Mouse (Mus musculus): Measurements from ENCODE around the gene Suclg2.

DNA sequence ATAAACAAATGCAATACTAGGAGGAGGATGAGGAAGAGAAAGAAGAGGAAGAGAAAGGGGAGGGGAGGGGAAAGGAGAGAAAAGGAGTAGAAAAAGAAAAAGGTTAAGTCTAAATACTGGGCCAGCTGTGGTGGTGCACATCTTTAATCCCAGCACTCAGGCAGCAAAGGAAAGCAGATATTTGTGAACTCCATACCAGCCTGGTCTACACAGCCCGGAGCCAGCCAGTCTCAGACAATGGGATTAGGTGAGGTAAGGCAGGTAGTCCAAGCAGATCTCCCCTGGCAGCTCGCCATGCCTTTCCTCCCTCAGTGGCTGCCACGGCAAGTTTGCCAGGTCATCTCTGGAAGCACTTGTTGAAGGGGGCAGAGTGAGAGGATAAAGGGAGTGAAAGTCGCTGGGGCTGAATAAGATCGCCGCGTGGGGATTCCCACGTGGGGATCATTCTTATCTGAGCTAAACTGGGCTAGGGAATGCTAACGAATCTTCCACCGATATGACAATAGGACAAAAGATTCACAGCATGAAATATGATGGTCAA is 69.4 kb downstream of the Suclg2 start:
- TF ChIP-seq POLR2A (IDR thresholded peaks at IDR 0.05; ENCODE audit: borderline replicate concordance, extremely low read depth, low read depth, low read length) (no peak), CTCF (IDR thresholded peaks at IDR 0.05; ENCODE audit: insufficient read depth, low read length) (no peak)
